Mouse (Mus musculus) embryonic facial prominence, embryonic 12.5 days (tissue): ENCODE data around the gene Sdhaf2. TPM values are rescaled to one million over a fixed set of nuclear protein-coding genes. Genes with fewer than 3 reads are reported as not detected.

ENCODE experiments used
- ATAC-seq: fragments of 200-750 bp; cut with Nextera tagmentation; 2 replicates; pipeline ENCODE4 v1.8.0; 2017; ENCODE audit not compliant: insufficient number of reproducible peaks, insufficient read depth, low FRiP score, low TSS enrichment
- H3K27ac ChIP-seq: fragments of 300-500 bp; sonication (generic); 2 replicates; pipeline ENCODE4 v1.5.1; 2016; ENCODE audit warnings: mild to moderate bottlenecking
- H3K27me3 ChIP-seq: fragments of 300-500 bp; sonication (generic); 2 replicates; pipeline ENCODE4 v1.6.1; 2016; ENCODE audit warnings: mild to moderate bottlenecking, moderate library complexity
- H3K36me3 ChIP-seq: fragments of 300-500 bp; sonication (generic); 2 replicates; pipeline ENCODE4 v1.6.1; 2016; ENCODE audit warnings: mild to moderate bottlenecking
- H3K4me1 ChIP-seq: fragments of 300-500 bp; sonication (generic); 2 replicates; pipeline ENCODE4 v1.6.1; 2016
- H3K4me2 ChIP-seq: fragments of 300-500 bp; sonication (generic); replicated peaks from 2 replicates; pipeline ENCODE4 v1.6.1; 2016; ENCODE audit warnings: mild to moderate bottlenecking, moderate library complexity
- H3K4me3 ChIP-seq: fragments of 300-500 bp; sonication (generic); 2 replicates; pipeline ENCODE4 v1.5.1; 2016; ENCODE audit warnings: mild to moderate bottlenecking
- H3K9ac ChIP-seq: fragments of 300-500 bp; sonication (generic); 2 replicates; pipeline ENCODE4 v1.6.1; 2016; ENCODE audit warnings: mild to moderate bottlenecking, moderate library complexity
- H3K9me3 ChIP-seq: fragments of 300-500 bp; sonication (generic); 2 replicates; pipeline ENCODE4 v1.6.1; 2016; ENCODE audit warnings: mild to moderate bottlenecking, moderate library complexity
- WGBS: fragments of 180-500 bp; shearing (Covaris S2); methylation state at CpG from one replicate; pipeline ENCODE4 v1.1.7; 2016; 5-methylcytosine and 5-hydroxymethylcytosine counted together
- polyA plus RNA-seq: library from polyadenylated mRNA; unstranded; fragments of >200 nt; fragmentation: Nextera tagmentation; extraction: Ambion mirVana; gene quantifications from 2 replicates; pipeline ENCODE4 v1.2.1, GENCODE M21; 2016

The Sdhaf2 gene
- polyA plus RNA-seq, 1 experiment from 2014 or later: 57.0 TPM

GRCm38 (mm10) chr19:10457484-10457800 lies 68.5 kb downstream of the Sdhaf2 start:
- ATAC-seq: peak; percentile 93
- H3K4me1 ChIP-seq: 0 out of 2 replicates have a peak, but pooled peaks cover 8% of the 10 kb centered on the region
- no peaks in the 10 kb centered on the region for H3K36me3 ChIP-seq
- peak overlapping the region; percentile 38; the same call in 1 of the 2 replicates for H3K9ac ChIP-seq
- peak overlapping the region; percentile 48 for H3K4me3 ChIP-seq
- no peaks in the 10 kb centered on the region for H3K9me3 ChIP-seq
- H3K4me2 ChIP-seq: peak overlapping the region; percentile 91
- WGBS: under 1% methylated on average over 32 of the region's 34 CpGs
- peak overlapping the region; percentile 4; the same call in 1 of the 2 replicates for H3K27ac ChIP-seq
- peaks cover 87% of the 10 kb centered on the region for H3K27me3 ChIP-seq

GRCm38 (mm10) chr19:10456752-10457483 lies 69.0 kb downstream of the Sdhaf2 start, which contains the start of gene Lrrc10b:
Gene Lrrc10b, minus strand, starts transcription at chr19:10457473.
- under 1% methylated on average over 91 of the region's 96 CpGs for WGBS
- Histone ChIP-seq H3K4me3 (peak within 1 kb of the TSS; percentile 48), H3K27me3 (peaks cover 85% of the 10 kb centered on the region), H3K4me2 (peak within 1 kb of the TSS; percentile 91), H3K9me3 (no peaks in the 10 kb centered on the region), H3K27ac (peak within 1 kb of the TSS; percentile 4; the same call in 1 of the 2 replicates), H3K9ac (peak within 1 kb of the TSS; percentile 38), H3K36me3 (no peaks in the 10 kb centered on the region), H3K4me1 (0 out of 2 replicates have a peak, but pooled peaks cover 8% of the 10 kb centered on the region)
- ATAC-seq: peak; percentile 28; the same call in 1 of the 2 replicates

- Histone ChIP-seq H3K27me3 (peaks cover 71% of the 10 kb centered on the region), H3K4me3 (no peak overlapping the region), H3K9ac (no peak overlapping the region), H3K9me3 (no peaks in the 10 kb centered on the region), H3K4me1 (0 out of 2 replicates have a peak, but pooled peaks cover 8% of the 10 kb centered on the region), H3K36me3 (no peaks in the 10 kb centered on the region), H3K4me2 (no peak overlapping the region), H3K27ac (no peak overlapping the region)
- WGBS: 79% methylated on average over 3 of the region's 3 CpGs
- ATAC-seq: no peak
Observed at GRCm38 (mm10) chr19:10455437-10455806, 70.5 kb downstream of the Sdhaf2 start.

- no peaks in the 10 kb centered on the region for H3K36me3 ChIP-seq
- H3K4me3 ChIP-seq: no peak overlapping the region
- peaks cover 66% of the 10 kb centered on the region for H3K27me3 ChIP-seq
- no peak overlapping the region for H3K4me2 ChIP-seq
- no peaks in the 10 kb centered on the region for H3K9me3 ChIP-seq
- no peak overlapping the region for H3K27ac ChIP-seq
- no peak overlapping the region for H3K9ac ChIP-seq
- 65% methylated on average over 4 of the region's 4 CpGs for WGBS
- ATAC-seq: no peak
- 0 out of 2 replicates have a peak, but pooled peaks cover 8% of the 10 kb centered on the region for H3K4me1 ChIP-seq
Observed at GRCm38 (mm10) chr19:10454718-10455436, 71.1 kb downstream of the Sdhaf2 start.

Other genes with a start within 250 kb of the Sdhaf2 start
- gene Dagla, start 221.3 kb downstream of the Sdhaf2 start, polyA plus RNA-seq: 3.0 and 3.1 TPM in 2 replicates
- gene Syt7, start 137.1 kb downstream of the Sdhaf2 start, polyA plus RNA-seq: 0.71 and 2.1 TPM in 2 replicates
- 0.52 and 0.59 TPM in 2 replicates for gene Lrrc10b, start 68.7 kb downstream of the Sdhaf2 start, polyA plus RNA-seq
- 0.14 and 0.17 TPM in 2 replicates for gene Ppp1r32, start 43.2 kb downstream of the Sdhaf2 start, polyA plus RNA-seq
- gene Cpsf7, start 876 bp downstream of the Sdhaf2 start, polyA plus RNA-seq: 49.8 and 52.0 TPM in 2 replicates
- 61.7 and 62.5 TPM in 2 replicates for gene Tmem216, start 30.1 kb upstream of the Sdhaf2 start, polyA plus RNA-seq
- 15.1 and 16.5 TPM in 2 replicates for gene Cyb561a3, start 51.0 kb upstream of the Sdhaf2 start, polyA plus RNA-seq
- 38.7 and 40.3 TPM in 2 replicates for gene Tmem138, start 51.2 kb upstream of the Sdhaf2 start, polyA plus RNA-seq
- 433 and 434 TPM in 2 replicates for gene Ddb1, start 79.2 kb upstream of the Sdhaf2 start, polyA plus RNA-seq
- gene Tkfc, start 79.5 kb upstream of the Sdhaf2 start, polyA plus RNA-seq: 19.3 and 19.6 TPM in 2 replicates
- gene Vwce, start 108.1 kb upstream of the Sdhaf2 start, polyA plus RNA-seq: 2.1 and 2.6 TPM in 2 replicates
- gene Pga5, start 151.9 kb upstream of the Sdhaf2 start, polyA plus RNA-seq: not detected in 2 replicates
- 34.9 and 35.0 TPM in 2 replicates for gene Vps37c, start 162.6 kb upstream of the Sdhaf2 start, polyA plus RNA-seq
- gene Cd5, start 212.9 kb upstream of the Sdhaf2 start, polyA plus RNA-seq: 0.22 and 0.27 TPM in 2 replicates